Mouse (Mus musculus): Measurements from ENCODE around the gene Slc28a3. TPM values are rescaled to one million over a fixed set of nuclear protein-coding genes. Genes with fewer than 3 reads are reported as not detected.

The Slc28a3 gene
- polyA plus RNA-seq, 1 experiment from 2014 or later = not detected

GRCm38 (mm10) chr13:58503610-58504009 is 107.1 kb downstream of the Slc28a3 start:
- Histone ChIP-seq H3K4me3 (replicated peaks; ENCODE audit: low read length) (no peak overlapping the region), H3K27ac (ENCODE audit: low read length) (no peak overlapping the region), H3K9ac (replicated peaks; ENCODE audit: low read depth, low read length) (no peak overlapping the region), H3K9me3 (ENCODE audit: control insufficient read depth, low read length) (no peaks in the 10 kb centered on the region), H3K36me3 (ENCODE audit: control insufficient read depth, insufficient read depth) (no peaks in the 10 kb centered on the region), H3K27me3 (replicated peaks; ENCODE audit: control insufficient read depth, insufficient read depth, low read length) (no peaks in the 10 kb centered on the region), H3K4me1 (replicated peaks; ENCODE audit: control insufficient read depth, insufficient read depth, low read length) (0 out of 2 replicates have a peak, but pooled peaks cover 5% of the 10 kb centered on the region), H3K4me2 (ENCODE audit: low read length) (no peak overlapping the region)
- ATAC-seq = no peak
- 93% methylated on average over 2 of the region's 2 CpGs for WGBS

- no peak overlapping the region for H3K9ac ChIP-seq (replicated peaks; ENCODE audit: low read depth, low read length)
- WGBS = 49% methylated on average over 12 of the region's 12 CpGs
- no peak for ATAC-seq
Observed at GRCm38 (mm10) chr13:58497809-58498208, 112.9 kb downstream of the Slc28a3 start.

More at GRCm38 (mm10) chr13:58497809-58498208, 112.9 kb downstream of the Slc28a3 start:
- Histone ChIP-seq H3K9me3 (ENCODE audit: control insufficient read depth, low read length) (no peaks in the 10 kb centered on the region), H3K4me1 (replicated peaks; ENCODE audit: control insufficient read depth, insufficient read depth, low read length) (peaks cover 11% of the 10 kb centered on the region), H3K4me3 (replicated peaks; ENCODE audit: low read length) (no peak overlapping the region), H3K27me3 (replicated peaks; ENCODE audit: control insufficient read depth, insufficient read depth, low read length) (no peaks in the 10 kb centered on the region), H3K4me2 (ENCODE audit: low read length) (no peak overlapping the region), H3K27ac (ENCODE audit: low read length) (no peak overlapping the region), H3K36me3 (ENCODE audit: control insufficient read depth, insufficient read depth) (no peaks in the 10 kb centered on the region)

Other genes with a start within 250 kb of the Slc28a3 start
- 19.4 and 20.3 TPM in 2 replicates for gene 2210016F16Rik, start 225.7 kb downstream of the Slc28a3 start, polyA plus RNA-seq (2015; fragmentation: Nextera tagmentation; extraction: Ambion mirVana)
- gene Rmi1, start 208.6 kb downstream of the Slc28a3 start, polyA plus RNA-seq (2015; fragmentation: Nextera tagmentation; extraction: Ambion mirVana) = 23.8 and 24.2 TPM in 2 replicates
- gene Hnrnpk, start 207.5 kb downstream of the Slc28a3 start, polyA plus RNA-seq (2015; fragmentation: Nextera tagmentation; extraction: Ambion mirVana) = 1,925 and 2,161 TPM in 2 replicates
- gene Ntrk2, start 195.7 kb upstream of the Slc28a3 start, polyA plus RNA-seq (2015; fragmentation: Nextera tagmentation; extraction: Ambion mirVana) = 101 and 102 TPM in 2 replicates

Measured in forebrain, embryonic 16.5 days (tissue).